ENCODE assay signal across 11 mouse cellular contexts in the genomic region with DNA sequence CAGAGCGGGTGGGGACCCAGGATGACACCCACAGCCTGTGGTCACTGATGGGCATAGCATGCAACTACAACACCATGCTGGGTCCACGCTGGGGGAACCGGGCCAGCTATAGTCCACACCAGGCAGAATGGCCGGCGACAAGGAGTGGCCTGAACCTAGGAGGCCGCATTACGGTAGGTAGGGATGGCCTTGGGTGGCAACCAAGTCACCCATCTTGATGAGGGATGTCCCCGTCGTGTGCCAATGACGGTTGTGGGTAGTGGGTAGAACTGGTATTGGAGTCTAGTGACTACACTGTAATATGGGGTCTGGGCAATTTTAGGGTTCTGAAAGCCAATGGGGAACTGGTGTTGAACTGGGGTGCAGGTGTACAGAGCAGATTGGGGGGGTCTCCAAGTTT. TPM values are rescaled to one million over a fixed set of nuclear protein-coding genes. Genes with fewer than 3 reads are reported as not detected.
DNase-seq lines count a peak whose midpoint lies in the region; ATAC-seq lines count a peak whose summit lies in the region.
"Had no signal": no experiment of that assay in that cellular context is flagged by ENCODE, and none has a peak within 500 bp of the region (broad histone marks: within the 10 kb centered on the region; RNA-seq: fewer than 3 reads in every experiment).

No protein-coding gene starts in this region.

- H3K79me2 ChIP-seq in macrophage (ENCODE audit: inconsistent target) = peaks cover 55% of the 10 kb centered on the region

- no peak overlapping the region for H3K9ac ChIP-seq in heart, embryonic 13.5 days
- H3K9ac ChIP-seq in kidney, embryonic 14.5 days (ENCODE audit: low read depth, low read length) = no peak overlapping the region

- DNase-seq in heart, postnatal 36 days = no peak
- DNase-seq in CD4-positive, CD25-positive, alpha-beta regulatory T cell, adult 2 months (ENCODE audit: low read depth, low spot score) = peak; percentile 71
- no peak for DNase-seq in embryonic facial prominence, embryonic 10.5 days (ENCODE audit: low spot score)
- DNase-seq in adrenal gland, postnatal 14 days = no peak
- no peak for DNase-seq in urinary bladder, adult 2 months (ENCODE audit: low spot score)
- DNase-seq: adrenal gland, postnatal 10 days; gastrocnemius, postnatal 10 days had no signal

- peak overlapping the region; percentile 29 for H3K4me3 ChIP-seq in heart, embryonic 13.5 days
- H3K4me3 ChIP-seq in embryonic facial prominence, embryonic 10.5 days = peak overlapping the region; percentile 13; the same call in 1 of the 2 replicates
- H3K4me3 ChIP-seq in macrophage (ENCODE audit: inconsistent target) = peak overlapping the region; percentile 90
- H3K4me3 ChIP-seq in kidney, embryonic 14.5 days (ENCODE audit: low read length) = no peak overlapping the region

- H3K9me3 ChIP-seq in heart, embryonic 13.5 days = no peaks in the 10 kb centered on the region
- no peaks in the 10 kb centered on the region for H3K9me3 ChIP-seq in embryonic facial prominence, embryonic 10.5 days
- no peaks in the 10 kb centered on the region for H3K9me3 ChIP-seq in kidney, embryonic 14.5 days (ENCODE audit: control insufficient read depth, low read length)

- WGBS in heart, embryonic 13.5 days = 82% methylated on average over 10 of the region's 10 CpGs
- WGBS in embryonic facial prominence, embryonic 10.5 days = 88% methylated on average over 10 of the region's 10 CpGs
- WGBS in macrophage (ENCODE audit: missing documents) = 0% methylated on average over 10 of the region's 10 CpGs
- 87% methylated on average over 10 of the region's 10 CpGs for WGBS in kidney, embryonic 14.5 days

- peaks cover 37% of the 10 kb centered on the region for H3K4me1 ChIP-seq in heart, embryonic 13.5 days
- peaks cover 51% of the 10 kb centered on the region for H3K4me1 ChIP-seq in embryonic facial prominence, embryonic 10.5 days
- peaks cover 18% of the 10 kb centered on the region for H3K4me1 ChIP-seq in kidney, embryonic 14.5 days (ENCODE audit: control insufficient read depth, insufficient read depth, low read length)

- H3K36me3 ChIP-seq in heart, embryonic 13.5 days = 0 out of 2 replicates have a peak, but pooled peaks cover under 1% of the 10 kb centered on the region
- peaks cover 4% of the 10 kb centered on the region; the same call in 1 of the 2 replicates for H3K36me3 ChIP-seq in embryonic facial prominence, embryonic 10.5 days (replicated peaks)
- peaks cover 31% of the 10 kb centered on the region; the same call in 1 of the 2 replicates for H3K36me3 ChIP-seq in macrophage (ENCODE audit: inconsistent target)
- H3K36me3 ChIP-seq in kidney, embryonic 14.5 days (ENCODE audit: control insufficient read depth, insufficient read depth, low read length) = no peaks in the 10 kb centered on the region

- no peak overlapping the region for H3K27ac ChIP-seq in heart, embryonic 13.5 days (replicated peaks)
- H3K27ac ChIP-seq in embryonic facial prominence, embryonic 10.5 days (replicated peaks) = no peak overlapping the region
- H3K27ac ChIP-seq in macrophage = peak overlapping the region; percentile 97
- no peak overlapping the region for H3K27ac ChIP-seq in kidney, embryonic 14.5 days (ENCODE audit: low read depth, low read length)
- H3K27ac ChIP-seq: kidney, postnatal 0 days had no signal

- intact Hi-C loops in heart, postnatal 36 days (cut with DNase I) = no loop called here

- peaks cover 52% of the 10 kb centered on the region for H3K27me3 ChIP-seq in heart, embryonic 13.5 days (replicated peaks)
- H3K27me3 ChIP-seq in embryonic facial prominence, embryonic 10.5 days (replicated peaks; ENCODE audit: low read depth, poor library complexity, severe bottlenecking) = peaks cover 82% of the 10 kb centered on the region
- H3K27me3 ChIP-seq in kidney, embryonic 14.5 days (ENCODE audit: control insufficient read depth, insufficient read depth, low read length) = peaks cover 34% of the 10 kb centered on the region

- ATAC-seq in heart, embryonic 13.5 days (ENCODE audit: extremely low read depth, insufficient number of reproducible peaks, low FRiP score, low TSS enrichment) = no peak
- no peak for ATAC-seq in kidney, embryonic 14.5 days (ENCODE audit: low FRiP score, low TSS enrichment)

- no peak overlapping the region for H3K4me2 ChIP-seq in heart, embryonic 13.5 days
- H3K4me2 ChIP-seq in kidney, embryonic 14.5 days (replicated peaks; ENCODE audit: low read depth, low read length) = no peak overlapping the region

RNA-seq across cellular contexts. Expression of a gene that starts 0.5 kb away (rescaled TPM):
- polyA plus RNA-seq in heart, embryonic 13.5 days (2015; fragmentation: Nextera tagmentation; extraction: Ambion mirVana) = 5.5 and 6.5 TPM in 2 replicates
- 1 to 10 TPM; 4.1 to 5.9 TPM for total RNA-seq in heart, postnatal 36 days (2021)
- 11.2 and 11.3 TPM in 2 replicates for polyA plus RNA-seq in embryonic facial prominence, embryonic 10.5 days (2016; fragmentation: Nextera tagmentation; extraction: Ambion mirVana)
- total RNA-seq in macrophage (2018; cell fraction: chromatin; rRNA removed) = 100 to 1,000 TPM in 23 of 26 experiments, 10 to 100 TPM in 3; 60.1 to 650 (median 256) TPM
- 100 to 1,000 TPM in 7 of 26 experiments, 10 to 100 TPM in 19; 38.3 to 135 (median 73.0) TPM for total RNA-seq in macrophage (2018; cell fraction: cytosol; rRNA removed)
- 100 to 1,000 TPM in 19 of 26 experiments, 10 to 100 TPM in 7; 53.9 to 429 (median 152) TPM for total RNA-seq in macrophage (2018; cell fraction: nucleus; rRNA removed)
- polyA plus RNA-seq in macrophage (2018) = 56.2 to 124 TPM (median 74.2 TPM) in 3 replicates
- total RNA-seq in adrenal gland, postnatal 14 days (2021) = 6.3 and 27.9 TPM in 2 replicates
- 4.8 and 7.7 TPM in 2 replicates for polyA plus RNA-seq in kidney, embryonic 14.5 days (2014; fragmentation: Nextera tagmentation; extraction: Ambion mirVana)
- 18.9 and 23.0 TPM in 2 replicates for polyA plus RNA-seq in urinary bladder, adult 2 months (2012; rRNA removed)

RNA-seq across cellular contexts. Expression of a gene that starts 20.6 kb away (rescaled TPM):
- polyA plus RNA-seq in heart, embryonic 13.5 days (2015; fragmentation: Nextera tagmentation; extraction: Ambion mirVana) = 2.2 and 2.6 TPM in 2 replicates
- 1 to 10 TPM; 7.7 to 7.9 TPM for total RNA-seq in heart, postnatal 36 days (2021)
- 2.9 and 3.2 TPM in 2 replicates for polyA plus RNA-seq in embryonic facial prominence, embryonic 10.5 days (2016; fragmentation: Nextera tagmentation; extraction: Ambion mirVana)
- 10 to 100 TPM; 13.8 to 55.3 (median 40.0) TPM for total RNA-seq in macrophage (2018; cell fraction: chromatin; rRNA removed)
- total RNA-seq in macrophage (2018; cell fraction: cytosol; rRNA removed) = 1 to 10 TPM; 2.5 to 9.0 (median 5.6) TPM
- 10 to 100 TPM in 25 of 26 experiments, 1 to 10 TPM in 1; 8.8 to 34.3 (median 23.0) TPM for total RNA-seq in macrophage (2018; cell fraction: nucleus; rRNA removed)
- 3.3 to 10.6 TPM (median 4.0 TPM) in 3 replicates for polyA plus RNA-seq in macrophage (2018)
- 18.7 and 20.7 TPM in 2 replicates for total RNA-seq in adrenal gland, postnatal 14 days (2021)
- polyA plus RNA-seq in kidney, embryonic 14.5 days (2014; fragmentation: Nextera tagmentation; extraction: Ambion mirVana) = 1.8 and 2.7 TPM in 2 replicates
- 7.5 and 9.2 TPM in 2 replicates for polyA plus RNA-seq in urinary bladder, adult 2 months (2012; rRNA removed)

RNA-seq across cellular contexts. Expression of a gene that starts 22.7 kb away (rescaled TPM):
- polyA plus RNA-seq in heart, embryonic 13.5 days (2015; fragmentation: Nextera tagmentation; extraction: Ambion mirVana) = 149 and 154 TPM in 2 replicates
- total RNA-seq in heart, postnatal 36 days (2021) = 10 to 100 TPM; 88.5 to 96.4 TPM
- polyA plus RNA-seq in embryonic facial prominence, embryonic 10.5 days (2016; fragmentation: Nextera tagmentation; extraction: Ambion mirVana) = 312 and 316 TPM in 2 replicates
- 10 to 100 TPM in 15 of 26 experiments, 1 to 10 TPM in 11; 2.7 to 32.6 (median 15.8) TPM for total RNA-seq in macrophage (2018; cell fraction: chromatin; rRNA removed)
- 10 to 100 TPM; 24.1 to 50.6 (median 34.6) TPM for total RNA-seq in macrophage (2018; cell fraction: cytosol; rRNA removed)
- 10 to 100 TPM in 17 of 26 experiments, 1 to 10 TPM in 9; 5.7 to 31.9 (median 11.6) TPM for total RNA-seq in macrophage (2018; cell fraction: nucleus; rRNA removed)
- 51.6 to 65.8 TPM (median 54.3 TPM) in 3 replicates for polyA plus RNA-seq in macrophage (2018)
- 98.8 and 108 TPM in 2 replicates for total RNA-seq in adrenal gland, postnatal 14 days (2021)
- polyA plus RNA-seq in kidney, embryonic 14.5 days (2014; fragmentation: Nextera tagmentation; extraction: Ambion mirVana) = 276 and 310 TPM in 2 replicates
- 141 and 178 TPM in 2 replicates for polyA plus RNA-seq in urinary bladder, adult 2 months (2012; rRNA removed)

RNA-seq across cellular contexts. Expression of a gene that starts 28.5 kb away (rescaled TPM):
- polyA plus RNA-seq in heart, embryonic 13.5 days (2015; fragmentation: Nextera tagmentation; extraction: Ambion mirVana) = 264 and 271 TPM in 2 replicates
- total RNA-seq in heart, postnatal 36 days (2021) = 10 to 100 TPM; 29.9 to 30.6 TPM
- polyA plus RNA-seq in embryonic facial prominence, embryonic 10.5 days (2016; fragmentation: Nextera tagmentation; extraction: Ambion mirVana) = 234 and 253 TPM in 2 replicates
- 10 to 100 TPM in 1 of 26 experiments, 1 to 10 TPM in 15, under 1 TPM in 10; 0.44 to 23.6 (median 1.4) TPM for total RNA-seq in macrophage (2018; cell fraction: chromatin; rRNA removed)
- 1 to 10 TPM; 2.0 to 8.6 (median 4.4) TPM for total RNA-seq in macrophage (2018; cell fraction: cytosol; rRNA removed)
- total RNA-seq in macrophage (2018; cell fraction: nucleus; rRNA removed) = 1 to 10 TPM in 24 of 26 experiments, under 1 TPM in 2; 0.29 to 5.9 (median 2.2) TPM
- polyA plus RNA-seq in macrophage (2018) = 4.0 to 9.8 TPM (median 4.7 TPM) in 3 replicates
- 40.2 and 55.9 TPM in 2 replicates for total RNA-seq in adrenal gland, postnatal 14 days (2021)
- 186 and 220 TPM in 2 replicates for polyA plus RNA-seq in kidney, embryonic 14.5 days (2014; fragmentation: Nextera tagmentation; extraction: Ambion mirVana)
- 173 and 185 TPM in 2 replicates for polyA plus RNA-seq in urinary bladder, adult 2 months (2012; rRNA removed)

RNA-seq across cellular contexts. Expression of a gene that starts 30.0 kb away (rescaled TPM):
- polyA plus RNA-seq in heart, embryonic 13.5 days (2015; fragmentation: Nextera tagmentation; extraction: Ambion mirVana) = 691 and 741 TPM in 2 replicates
- 100 to 1,000 TPM; 863 to 871 TPM for total RNA-seq in heart, postnatal 36 days (2021)
- 618 and 672 TPM in 2 replicates for polyA plus RNA-seq in embryonic facial prominence, embryonic 10.5 days (2016; fragmentation: Nextera tagmentation; extraction: Ambion mirVana)
- total RNA-seq in macrophage (2018; cell fraction: chromatin; rRNA removed) = 100 to 1,000 TPM in 8 of 26 experiments, 10 to 100 TPM in 18; 25.2 to 137 (median 85.2) TPM
- total RNA-seq in macrophage (2018; cell fraction: cytosol; rRNA removed) = 100 to 1,000 TPM; 389 to 647 (median 497) TPM
- 100 to 1,000 TPM in 20 of 26 experiments, 10 to 100 TPM in 6; 53.9 to 194 (median 123) TPM for total RNA-seq in macrophage (2018; cell fraction: nucleus; rRNA removed)
- 427 to 512 TPM (median 481 TPM) in 3 replicates for polyA plus RNA-seq in macrophage (2018)
- 1,329 and 1,354 TPM in 2 replicates for total RNA-seq in adrenal gland, postnatal 14 days (2021)
- polyA plus RNA-seq in kidney, embryonic 14.5 days (2014; fragmentation: Nextera tagmentation; extraction: Ambion mirVana) = 552 and 641 TPM in 2 replicates
- 524 and 620 TPM in 2 replicates for polyA plus RNA-seq in urinary bladder, adult 2 months (2012; rRNA removed)
